Mouse (Mus musculus) midbrain, embryonic 15.5 days (tissue): Measurements from ENCODE around the gene Zfp42. TPM values are rescaled to one million over a fixed set of nuclear protein-coding genes. Genes with fewer than 3 reads are reported as not detected.

ENCODE experiments used
- polyA plus RNA-seq: library from polyadenylated mRNA; unstranded; fragments of >200 nt; fragmentation: Nextera tagmentation; extraction: Ambion mirVana; gene quantifications from 2 replicates; pipeline ENCODE4 v1.2.1, GENCODE M21; 2015

The Zfp42 gene
- polyA plus RNA-seq, 1 experiment from 2014 or later, result not detected

Other genes starting within 250 kb of the Zfp42 start
- gene Triml1, start 165.5 kb downstream of the Zfp42 start, polyA plus RNA-seq, result not detected in 2 replicates
- gene Triml2, start 126.4 kb downstream of the Zfp42 start, polyA plus RNA-seq, result 0.09 TPM in 1 of 2 replicates, not detected in the other
- not detected in 2 replicates for gene Adam26b, start 221.1 kb upstream of the Zfp42 start, polyA plus RNA-seq